Mouse (Mus musculus): ENCODE data around the gene Taf1c.

DNA sequence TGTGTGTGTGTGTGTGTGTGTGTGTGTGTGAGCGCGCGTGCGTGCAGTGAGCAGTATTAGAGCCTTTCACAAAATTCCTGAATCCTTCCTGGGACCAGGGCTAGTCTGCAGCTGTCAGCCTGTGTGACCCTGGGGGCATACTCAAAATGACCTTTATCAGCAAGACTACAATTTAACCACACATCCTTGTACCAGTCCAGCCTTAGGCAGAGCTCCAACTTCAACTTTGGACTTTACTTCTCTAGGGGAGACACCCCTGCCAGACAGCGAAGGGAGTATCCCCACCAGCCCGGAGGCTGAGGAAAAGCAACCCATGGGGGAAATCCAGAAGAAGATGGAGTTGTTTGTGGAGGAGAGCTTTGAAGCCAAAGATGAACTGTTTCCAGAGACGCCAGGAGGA is 13.6 kb downstream of the Taf1c start:
- no peak for TF ChIP-seq GATA1 (IDR thresholded peaks at IDR 0.05; ENCODE audit: borderline replicate concordance, low read length)
- no peak for TF ChIP-seq FLI1 (IDR thresholded peaks at IDR 0.05; ENCODE audit: low read length)

Measured in megakaryocyte, embryonic 14.5 days (primary cell).